Mouse (Mus musculus): ENCODE results near the gene Frmd4a.

DNA sequence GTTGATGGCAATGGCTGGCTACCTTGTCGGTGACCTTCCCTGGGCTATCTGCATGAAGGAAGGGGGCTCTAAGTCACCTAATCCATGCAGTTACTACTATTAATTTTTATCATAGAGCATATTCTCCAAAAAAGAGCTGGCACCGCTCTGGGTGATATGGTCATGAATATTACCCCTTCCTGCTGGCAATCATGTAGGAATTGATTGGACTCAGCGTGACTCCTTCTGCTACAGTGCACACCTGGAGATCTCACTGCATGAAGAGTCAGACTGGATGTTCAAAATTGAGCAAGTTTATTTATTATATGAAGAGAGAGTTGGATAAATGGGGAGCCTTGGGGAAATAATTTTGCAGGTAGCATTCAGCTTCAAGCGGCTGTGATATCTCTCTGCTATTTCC lies 113.7 kb downstream of the Frmd4a start:
- no peak for TF ChIP-seq CTCF (IDR thresholded peaks at IDR 0.05; ENCODE audit: insufficient read depth, low read length)
- TF ChIP-seq POLR2A (IDR thresholded peaks at IDR 0.05; ENCODE audit: borderline replicate concordance, extremely low read depth, low read depth, low read length): no peak
